ENCODE assay signal across 8 mouse cellular contexts in the genomic region with DNA sequence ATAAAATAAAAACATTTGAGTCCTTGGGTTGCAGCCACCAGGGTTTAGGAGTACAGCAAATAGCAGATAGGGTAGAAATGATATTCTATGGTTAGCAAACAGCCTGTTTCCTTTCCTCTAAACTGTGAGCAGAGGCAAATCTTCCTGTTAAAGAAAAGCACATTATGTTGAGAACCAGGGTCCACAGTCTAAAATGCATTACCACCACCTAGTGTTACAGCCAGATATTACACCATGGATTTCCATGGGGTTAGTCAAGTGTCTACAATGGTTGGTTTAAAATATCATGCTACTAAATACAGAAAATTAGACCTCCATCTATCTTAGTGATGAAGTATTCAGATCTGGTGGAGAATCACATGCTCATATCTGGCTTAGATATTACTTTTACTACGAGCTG. TPM values are rescaled to one million over a fixed set of nuclear protein-coding genes. Genes with fewer than 3 reads are reported as not detected.
DNase-seq lines count a peak whose midpoint lies in the region; ATAC-seq and TF ChIP-seq lines count a peak whose summit lies in the region.

No protein-coding gene starts in this region.

- peak; percentile 93 for TF ChIP-seq CTCF in stomach, postnatal 0 days (IDR thresholded peaks at IDR 0.05; ENCODE audit: low read depth)

- H3K4me2 ChIP-seq in forebrain, embryonic 13.5 days = no peak overlapping the region
- H3K4me2 ChIP-seq in lung, embryonic 16.5 days (ENCODE audit: low read depth, low read length) = no peak overlapping the region
- no peak overlapping the region for H3K4me2 ChIP-seq in stomach, postnatal 0 days (replicated peaks; ENCODE audit: low read depth)

- no peak overlapping the region for H3K27ac ChIP-seq in forebrain, embryonic 13.5 days
- H3K27ac ChIP-seq in lung, embryonic 16.5 days (ENCODE audit: low read length) = no peak overlapping the region
- no peak overlapping the region for H3K27ac ChIP-seq in stomach, postnatal 0 days (replicated peaks)

- H3K4me1 ChIP-seq in forebrain, embryonic 13.5 days = no peaks in the 10 kb centered on the region
- no peaks in the 10 kb centered on the region for H3K4me1 ChIP-seq in lung, embryonic 16.5 days (replicated peaks; ENCODE audit: control insufficient read depth, insufficient read depth, low read length)
- no peaks in the 10 kb centered on the region for H3K4me1 ChIP-seq in stomach, postnatal 0 days (replicated peaks; ENCODE audit: control insufficient read depth, insufficient read depth)

- no peak overlapping the region for H3K4me3 ChIP-seq in forebrain, embryonic 13.5 days
- no peak overlapping the region for H3K4me3 ChIP-seq in lung, embryonic 16.5 days (ENCODE audit: low read length)
- H3K4me3 ChIP-seq in stomach, postnatal 0 days (ENCODE audit: low read depth, low read length) = no peak overlapping the region

- no peaks in the 10 kb centered on the region for H3K27me3 ChIP-seq in forebrain, embryonic 13.5 days
- H3K27me3 ChIP-seq in lung, embryonic 16.5 days (ENCODE audit: control insufficient read depth, insufficient read depth, low read depth, low read length) = no peaks in the 10 kb centered on the region
- H3K27me3 ChIP-seq in stomach, postnatal 0 days (ENCODE audit: control insufficient read depth, insufficient read depth, low read length) = no peaks in the 10 kb centered on the region

- 56% methylated on average over 1 of the region's 1 CpGs for WGBS in forebrain, embryonic 13.5 days
- whole genome bisulfite sequencing in lung, embryonic 16.5 days = 36% methylated on average over 1 of the region's 1 CpGs
- 48% methylated on average over 1 of the region's 1 CpGs for WGBS in stomach, postnatal 0 days

- no peak overlapping the region for H3K9ac ChIP-seq in forebrain, embryonic 13.5 days
- no peak overlapping the region for H3K9ac ChIP-seq in lung, embryonic 16.5 days (ENCODE audit: low read length)
- no peak overlapping the region for H3K9ac ChIP-seq in stomach, postnatal 0 days (ENCODE audit: low read length)

- H3K36me3 ChIP-seq in forebrain, embryonic 13.5 days (ENCODE audit: poor library complexity, severe bottlenecking) = peaks cover 10% of the 10 kb centered on the region; the same call in 1 of the 2 replicates
- H3K36me3 ChIP-seq in lung, embryonic 16.5 days (ENCODE audit: control insufficient read depth, insufficient read depth, low read length) = 0 out of 2 replicates have a peak, but pooled peaks cover 4% of the 10 kb centered on the region
- H3K36me3 ChIP-seq in stomach, postnatal 0 days (ENCODE audit: control insufficient read depth, insufficient read depth, low read length) = 0 out of 2 replicates have a peak, but pooled peaks cover 3% of the 10 kb centered on the region

- peak; percentile 6 for DNase-seq in cerebellum, adult 8-10 months
- DNase-seq in cerebellum, adult 9-11 months = no peak
- DNase-seq in thymus, postnatal 0 days (ENCODE audit: low spot score) = peak; percentile 48
- no peak for DNase-seq in thymus, adult 18-20 months
- DNase-seq in kidney, adult 9 months = peak; percentile 68
- no peak for DNase-seq in stomach, postnatal 0 days (ENCODE audit: low spot score)

- peak; percentile 84 for ATAC-seq in forebrain, embryonic 13.5 days
- ATAC-seq in lung, embryonic 16.5 days (ENCODE audit: low read depth) = peak; percentile 66; the same call in 1 of the 2 replicates
- no peak for ATAC-seq in stomach, postnatal 0 days (ENCODE audit: low FRiP score, low TSS enrichment)

- H3K9me3 ChIP-seq in forebrain, embryonic 13.5 days (replicated peaks) = no peaks in the 10 kb centered on the region
- no peaks in the 10 kb centered on the region for H3K9me3 ChIP-seq in lung, embryonic 16.5 days (ENCODE audit: control insufficient read depth, low read length)
- no peaks in the 10 kb centered on the region for H3K9me3 ChIP-seq in stomach, postnatal 0 days (ENCODE audit: control insufficient read depth, low read length)

- TF ChIP-seq EP300 in stomach, postnatal 0 days (optimal IDR thresholded peaks at IDR 0.05) = no peak

RNA-seq across cellular contexts. Expression of a gene that starts 30.2 kb away (rescaled TPM):
- polyA plus RNA-seq in thymus, postnatal 0 days (2015; fragmentation: Nextera tagmentation; extraction: Ambion mirVana) = 41.1 and 41.9 TPM in 2 replicates
- 42.2 and 43.7 TPM in 2 replicates for polyA plus RNA-seq in forebrain, embryonic 13.5 days (2015; fragmentation: Nextera tagmentation; extraction: Ambion mirVana)
- 28.7 and 31.8 TPM in 2 replicates for polyA plus RNA-seq in lung, embryonic 16.5 days (2015; fragmentation: Nextera tagmentation; extraction: Ambion mirVana)
- polyA plus RNA-seq in stomach, postnatal 0 days (2015; fragmentation: Nextera tagmentation; extraction: Ambion mirVana) = 31.8 and 33.6 TPM in 2 replicates

Comparison
In these comparisons a context has a peak if more than half of its experiments do, and no peak if none do; other contexts are left out.
1. DNase-seq: peak in cerebellum, adult 8-10 months (single experiment), thymus, postnatal 0 days (single experiment) and kidney, adult 9 months (single experiment); none in cerebellum, adult 9-11 months (single experiment), thymus, adult 18-20 months (0 of 2) and stomach, postnatal 0 days (single experiment).